Mouse (Mus musculus): ENCODE measurements around the gene Gm30191.
"Not testable (repeated sequence)": the region's sequence is repeated elsewhere in the genome, so short reads cannot be mapped to it uniquely, and the experiment has no call there.

The Gm30191 gene

GRCm38 (mm10) chr4:134252131-134252910, 5.6 kb downstream of the Gm30191 start:
- peak; percentile 63 for DNase-seq (ENCODE audit: low spot score)

GRCm38 (mm10) chr4:134252911-134253721, 6.4 kb downstream of the Gm30191 start:
- DNase-seq (ENCODE audit: low spot score), result peak; percentile 68

GRCm38 (mm10) chr4:134253722-134254324, 7.1 kb downstream of the Gm30191 start, which contains the start of gene Grrp1:
Gene Grrp1 (minus strand): TSS chr4:134254106.
- DNase-seq (ENCODE audit: low spot score), result peak; percentile 75

GRCm38 (mm10) chr4:134254835-134255234, 8.1 kb downstream of the Gm30191 start:
- no peak for DNase-seq (ENCODE audit: low spot score)

GRCm38 (mm10) chr4:134255854-134256253, 9.1 kb downstream of the Gm30191 start:
- DNase-seq (ENCODE audit: low spot score), result no peak

- peak; percentile 65 for DNase-seq (ENCODE audit: low spot score)
These were observed 9.9 kb downstream of the Gm30191 start for GRCm38 (mm10) chr4:134256407-134257197.

GRCm38 (mm10) chr4:134257198-134258009, 10.7 kb downstream of the Gm30191 start:
- DNase-seq (ENCODE audit: low spot score), result peak; percentile 79

- DNase-seq (ENCODE audit: low spot score), result no peak
These were observed 11.6 kb downstream of the Gm30191 start for GRCm38 (mm10) chr4:134258354-134258753.

GRCm38 (mm10) chr4:134263191-134263590, 16.5 kb downstream of the Gm30191 start:
- DNase-seq (ENCODE audit: low spot score), result peak; percentile 70

- DNase-seq (ENCODE audit: low spot score), result no peak
These were observed 19.3 kb downstream of the Gm30191 start for GRCm38 (mm10) chr4:134265860-134266585.

GRCm38 (mm10) chr4:134268102-134268655, 21.4 kb downstream of the Gm30191 start:
- DNase-seq (ENCODE audit: low spot score), result no peak

- DNase-seq (ENCODE audit: low spot score), result not testable (repeated sequence)
These were observed 22.9 kb downstream of the Gm30191 start for GRCm38 (mm10) chr4:134269622-134270021.

- no peak for DNase-seq (ENCODE audit: low spot score)
These were observed 25.2 kb downstream of the Gm30191 start for GRCm38 (mm10) chr4:134271979-134272378.

- DNase-seq (ENCODE audit: low spot score), result peak; percentile 15
These were observed 26.1 kb downstream of the Gm30191 start for GRCm38 (mm10) chr4:134272731-134273416.

- DNase-seq (ENCODE audit: low spot score), result peak; percentile 69
These were observed 26.9 kb downstream of the Gm30191 start for GRCm38 (mm10) chr4:134273417-134274345.

- DNase-seq (ENCODE audit: low spot score), result no peak
These were observed 38.2 kb downstream of the Gm30191 start for GRCm38 (mm10) chr4:134284942-134285341.

GRCm38 (mm10) chr4:134286226-134287167, 39.8 kb downstream of the Gm30191 start:
- peak; percentile 46 for DNase-seq (ENCODE audit: low spot score)

Measured in embryo, embryonic 10 days (tissue).